Mouse (Mus musculus): ENCODE measurements around the gene Plekhg1.

DNA sequence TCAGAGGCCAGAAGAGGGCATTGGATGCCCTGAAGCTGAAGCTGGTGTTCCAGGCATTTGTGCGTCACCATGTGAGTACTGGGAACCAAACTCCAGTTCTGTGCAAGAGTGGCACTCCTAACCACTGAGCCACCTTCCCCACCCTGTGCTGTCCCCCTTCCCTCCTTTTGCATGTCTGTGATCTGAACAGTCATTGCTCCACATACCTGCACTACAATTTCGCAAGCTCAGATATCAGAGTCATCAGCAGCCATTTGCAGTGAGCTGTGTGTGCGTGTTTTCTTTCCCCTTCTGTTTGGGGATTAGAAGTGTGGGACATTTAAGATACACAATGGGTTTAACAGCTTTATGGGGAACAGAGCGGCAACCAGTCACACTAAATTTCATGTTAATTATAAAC lies 46.4 kb downstream of the Plekhg1 start:
- no peak for TF ChIP-seq GATA1 (IDR thresholded peaks at IDR 0.05; ENCODE audit: borderline replicate concordance, low read length)
- no peak for TF ChIP-seq FLI1 (IDR thresholded peaks at IDR 0.05; ENCODE audit: low read length)

Data from megakaryocyte, embryonic 14.5 days (primary cell).